Mouse (Mus musculus) spleen, adult 2 months (tissue): ENCODE results near the gene Slc4a7.

Experiments used
- CTCF ChIP-seq: fragments of 200-500 bp; IDR thresholded peaks from 2 replicates; pipeline ENCODE4 v1.5.1; 2011; ENCODE audit warnings: mild to moderate bottlenecking, inconsistent platforms; ENCODE audit not compliant: insufficient read depth, insufficient read length, insufficient replicate concordance; ENCODE audit errors: extremely low read depth
- POLR2A ChIP-seq: fragments of 200-500 bp; IDR thresholded peaks from 2 replicates; pipeline ENCODE4 v1.6.1; 2011; ENCODE audit warnings: low read depth, low read length, inconsistent platforms

DNA sequence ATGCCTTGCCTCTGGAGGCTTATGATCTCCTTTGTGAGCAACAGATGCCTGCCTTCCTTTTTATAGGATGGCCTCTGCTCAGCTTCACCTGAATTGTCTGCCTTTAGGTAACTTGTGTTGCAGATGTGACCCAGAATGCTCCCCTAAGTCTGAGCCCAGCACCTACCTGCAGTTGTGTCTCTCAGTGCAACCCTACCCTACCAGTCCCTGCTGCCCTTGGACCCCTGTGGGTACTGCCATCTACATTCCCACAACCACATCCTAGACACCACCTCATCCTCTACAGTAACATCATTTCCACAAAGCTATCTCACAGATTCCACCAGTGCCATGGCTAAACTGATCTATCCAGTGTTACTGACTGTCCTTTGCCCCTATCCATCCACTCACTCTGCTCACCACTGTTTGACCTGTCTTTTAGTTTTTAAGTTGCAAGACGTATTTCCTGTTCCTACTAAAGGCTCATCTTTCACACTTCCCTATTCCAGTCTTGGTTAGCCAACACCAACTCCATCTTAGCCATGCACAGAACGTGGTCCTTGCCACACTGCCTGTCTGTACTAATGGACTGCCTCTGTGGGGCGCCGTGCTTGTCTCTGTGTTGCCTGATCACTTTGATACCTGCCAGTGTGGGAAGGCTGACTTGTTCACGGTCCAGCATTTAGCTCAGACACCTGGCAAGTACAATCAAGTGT lies 102.6 kb downstream of the Slc4a7 start:
- TF ChIP-seq CTCF (no peak), POLR2A (no peak)
